Mouse (Mus musculus): ENCODE data around the gene Avpr1a.

The Avpr1a gene

GRCm38 (mm10) chr10:122447861-122448716 lies at the start of gene Avpr1a:
Gene Avpr1a, plus strand, starts transcription at chr10:122448499.
- no peak for DNase-seq

GRCm38 (mm10) chr10:122402270-122402669 lies 46.0 kb upstream of the Avpr1a start:
- no peak for DNase-seq

- no peak for DNase-seq
Observed at GRCm38 (mm10) chr10:122406333-122406732, 42.0 kb upstream of the Avpr1a start.

GRCm38 (mm10) chr10:122408697-122409409 lies 39.4 kb upstream of the Avpr1a start:
- no peak for DNase-seq

GRCm38 (mm10) chr10:122410791-122411190 lies 37.5 kb upstream of the Avpr1a start:
- no peak for DNase-seq

- no peak for DNase-seq
Observed at GRCm38 (mm10) chr10:122432690-122433089, 15.6 kb upstream of the Avpr1a start.

- DNase-seq: peak; percentile 61
Observed at GRCm38 (mm10) chr10:122447275-122447674, 1.0 kb upstream of the Avpr1a start.

- peak; percentile 6 for DNase-seq
Observed at GRCm38 (mm10) chr10:122448717-122449611, 665 bp downstream of the Avpr1a start.

- no peak for DNase-seq
Observed at GRCm38 (mm10) chr10:122449856-122450255, 1.6 kb downstream of the Avpr1a start.

GRCm38 (mm10) chr10:122453466-122453865 lies 5.2 kb downstream of the Avpr1a start:
- no peak for DNase-seq

GRCm38 (mm10) chr10:122455793-122456192 lies 7.5 kb downstream of the Avpr1a start:
- peak; percentile 13 for DNase-seq

GRCm38 (mm10) chr10:122476846-122477245 lies 28.5 kb downstream of the Avpr1a start:
- DNase-seq: no peak

GRCm38 (mm10) chr10:122498551-122498950 lies 50.3 kb downstream of the Avpr1a start:
- DNase-seq: no peak

- no peak for DNase-seq
Observed at GRCm38 (mm10) chr10:122499306-122499705, 51.0 kb downstream of the Avpr1a start.
